Mouse (Mus musculus) midbrain, embryonic 11.5 days (tissue): ENCODE measurements at regions not wholly inside any gene's neighbourhood (a gene's known extent, or its start where the extent isn't known, plus 50 kb on each side); places are given as distances from the start of the nearest gene placed in this dataset.

ENCODE experiments used
- ATAC-seq: fragments of 200-750 bp; cut with Nextera tagmentation; 2 replicates; pipeline ENCODE4 v1.8.0; 2017; ENCODE audit warnings: moderate TSS enrichment, moderate library complexity; ENCODE audit not compliant: low FRiP score
- DNase-seq: peaks from one replicate; pipeline ENCODE4 v3.0.0; 2015; ENCODE audit warnings: low spot score; ENCODE audit errors: missing footprints
- H3K27ac ChIP-seq: fragments of 300-500 bp; sonication (generic); 2 replicates; pipeline ENCODE4 v1.5.1; 2014; ENCODE audit warnings: low read depth, low read length
- H3K27me3 ChIP-seq: fragments of 300-500 bp; sonication (generic); 2 replicates; pipeline ENCODE4 v1.6.1; 2014; ENCODE audit warnings: mild to moderate bottlenecking, low read length, moderate library complexity, mixed read lengths; ENCODE audit not compliant: control insufficient read depth, insufficient read depth
- H3K36me3 ChIP-seq: fragments of 300-500 bp; sonication (generic); 2 replicates; pipeline ENCODE4 v1.6.1; 2014; ENCODE audit warnings: mild to moderate bottlenecking, low read length, moderate library complexity, mixed read lengths; ENCODE audit not compliant: control insufficient read depth, insufficient read depth
- H3K4me1 ChIP-seq: fragments of 300-500 bp; sonication (generic); 2 replicates; pipeline ENCODE4 v1.6.1; 2014; ENCODE audit warnings: low read length; ENCODE audit not compliant: control insufficient read depth, insufficient read depth
- H3K4me2 ChIP-seq: fragments of 300-500 bp; sonication (generic); 2 replicates; pipeline ENCODE4 v1.6.1; 2014; ENCODE audit warnings: mild to moderate bottlenecking, moderate library complexity
- H3K4me3 ChIP-seq: fragments of 300-500 bp; sonication (generic); 2 replicates; pipeline ENCODE4 v1.5.1; 2014; ENCODE audit warnings: low read depth, low read length
- H3K9ac ChIP-seq: fragments of 300-500 bp; sonication (generic); 2 replicates; pipeline ENCODE4 v1.6.1; 2014; ENCODE audit warnings: low read length
- H3K9me3 ChIP-seq: fragments of 300-500 bp; sonication (generic); 2 replicates; pipeline ENCODE4 v1.6.1; 2016; ENCODE audit warnings: low read length; ENCODE audit not compliant: control insufficient read depth
- WGBS: fragments of 180-500 bp; shearing (Covaris S2); extraction: QIAGEN DNeasy Blood & Tissue Kit; methylation state at CpG from one replicate; pipeline ENCODE4 v1.1.7; 2014; 5-methylcytosine and 5-hydroxymethylcytosine counted together

DNA sequence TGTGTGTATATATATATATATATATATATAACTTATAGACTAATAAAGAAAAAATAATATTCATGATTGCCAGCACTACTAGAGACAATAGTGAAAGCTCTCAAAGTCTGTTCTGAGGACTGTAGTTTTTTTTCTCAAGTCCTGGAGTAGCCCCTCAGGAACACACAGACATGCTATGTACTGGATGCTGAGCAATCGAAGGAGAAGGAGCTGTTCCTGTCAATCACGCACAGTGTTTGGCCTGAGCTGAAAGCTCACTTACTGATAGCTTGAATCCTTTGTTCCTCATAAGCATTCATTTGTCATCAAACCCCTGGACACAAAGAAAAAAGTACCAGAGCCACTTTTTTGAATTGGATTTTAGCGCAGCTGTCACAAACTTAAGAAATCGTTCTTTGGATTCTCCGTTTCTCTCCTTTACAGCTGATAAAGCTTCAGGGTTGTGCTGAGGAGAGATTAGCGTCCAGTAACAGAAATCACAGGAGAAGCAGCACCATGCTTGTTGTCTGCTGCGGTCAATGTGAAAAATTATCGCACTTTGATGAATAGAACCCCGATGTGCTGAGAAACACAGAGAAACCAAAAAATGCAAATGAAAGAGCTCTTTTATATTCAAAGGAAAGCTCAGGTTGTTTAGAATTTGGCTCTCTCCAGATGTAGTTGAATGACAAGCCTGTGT, 702.2 kb upstream of the Tyrp1 start:
- no peak overlapping the region for H3K4me3 ChIP-seq
- H3K9me3 ChIP-seq = no peaks in the 10 kb centered on the region
- H3K36me3 ChIP-seq = no peaks in the 10 kb centered on the region
- ATAC-seq (peak; percentile 70; the same call in 1 of the 2 replicates), DNase-seq (no peak)
- 66% methylated on average over 9 of the region's 9 CpGs for WGBS
- H3K9ac ChIP-seq = no peak overlapping the region
- no peaks in the 10 kb centered on the region for H3K27me3 ChIP-seq
- H3K4me2 ChIP-seq = no peak overlapping the region
- H3K27ac ChIP-seq = no peak overlapping the region
- H3K4me1 ChIP-seq = peaks cover 2% of the 10 kb centered on the region; the same call in 1 of the 2 replicates

DNA sequence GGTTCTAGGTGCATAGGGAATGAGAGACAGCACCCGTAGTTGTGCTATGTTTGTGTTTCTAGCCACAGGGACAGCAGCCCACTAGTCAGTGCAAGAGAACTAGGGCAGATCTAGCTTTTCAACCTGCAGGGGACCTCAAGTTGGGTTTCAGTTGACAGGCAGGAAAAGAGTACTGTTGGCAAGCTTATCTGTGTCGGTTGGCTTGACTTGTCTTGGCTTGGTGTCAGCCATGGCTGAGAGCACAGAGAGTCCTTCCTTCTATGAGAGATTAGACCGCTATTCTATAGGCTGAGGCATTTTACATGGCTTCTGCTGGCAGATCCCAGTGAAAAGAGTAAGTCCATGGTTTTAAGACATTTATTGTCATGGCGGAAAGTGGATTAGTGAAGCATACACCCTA, 693.7 kb upstream of the Tyrp1 start:
- DNase-seq = no peak
- H3K36me3 ChIP-seq = no peaks in the 10 kb centered on the region
- H3K4me1 ChIP-seq = no peaks in the 10 kb centered on the region
- H3K4me3 ChIP-seq = no peak overlapping the region
- ATAC-seq = no peak
- no peaks in the 10 kb centered on the region for H3K9me3 ChIP-seq
- H3K27ac ChIP-seq = no peak overlapping the region
- H3K9ac ChIP-seq = no peak overlapping the region
- WGBS = 83% methylated on average over 4 of the region's 4 CpGs
- H3K4me2 ChIP-seq = no peak overlapping the region
- H3K27me3 ChIP-seq = no peaks in the 10 kb centered on the region

DNA sequence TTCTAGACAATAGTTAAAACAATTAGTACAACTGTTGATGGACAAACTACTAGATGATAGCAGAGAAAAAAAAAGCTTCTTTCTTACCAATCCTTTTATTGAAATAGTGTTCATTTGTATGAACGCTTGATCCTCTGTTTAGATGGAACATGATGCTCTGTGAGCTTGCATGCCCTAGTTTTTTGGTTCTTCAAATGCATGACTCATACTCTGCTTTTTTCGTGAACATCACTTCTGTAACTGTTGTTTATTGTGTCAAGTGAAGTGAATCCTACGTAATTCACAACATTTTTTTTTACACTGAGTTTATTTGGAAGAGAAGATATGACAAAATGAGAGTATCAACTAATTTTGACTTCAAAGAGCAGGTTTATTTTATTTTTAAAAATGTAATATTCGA, 674.1 kb upstream of the Tyrp1 start:
- WGBS = 80% methylated on average over 4 of the region's 4 CpGs
- no peak for DNase-seq
- no peak for ATAC-seq
- Histone ChIP-seq H3K9me3 (no peaks in the 10 kb centered on the region), H3K4me3 (no peak overlapping the region), H3K4me1 (no peaks in the 10 kb centered on the region), H3K27ac (no peak overlapping the region), H3K36me3 (no peaks in the 10 kb centered on the region), H3K4me2 (no peak overlapping the region), H3K9ac (no peak overlapping the region), H3K27me3 (no peaks in the 10 kb centered on the region)

DNA sequence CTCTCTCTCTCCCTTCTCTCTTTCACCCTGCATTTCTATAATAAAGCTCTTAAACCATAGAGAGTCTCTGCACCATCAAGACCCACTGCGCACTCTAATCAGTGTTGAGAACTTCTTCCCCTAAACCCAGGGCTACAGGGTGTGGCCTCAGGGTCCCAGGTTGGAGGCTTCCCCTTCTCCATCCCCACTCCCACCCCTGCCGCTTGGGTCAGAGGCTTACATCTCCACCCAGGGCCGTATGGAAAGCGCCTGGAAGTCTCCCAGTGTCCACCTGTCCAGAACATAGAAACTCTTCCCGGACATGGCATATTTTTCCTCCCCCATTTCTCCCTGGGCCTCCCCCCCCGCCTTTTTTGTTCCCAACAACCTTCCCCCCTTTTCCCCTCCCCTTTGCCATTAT, 660.7 kb upstream of the Tyrp1 start:
- Histone ChIP-seq H3K27me3 (no peaks in the 10 kb centered on the region), H3K4me1 (no peaks in the 10 kb centered on the region), H3K9ac (no peak overlapping the region), H3K36me3 (no peaks in the 10 kb centered on the region), H3K9me3 (no peaks in the 10 kb centered on the region), H3K4me3 (no peak overlapping the region), H3K4me2 (no peak overlapping the region), H3K27ac (no peak overlapping the region)
- WGBS = 81% methylated on average over 6 of the region's 6 CpGs
- ATAC-seq (no peak), DNase-seq (no peak)

DNA sequence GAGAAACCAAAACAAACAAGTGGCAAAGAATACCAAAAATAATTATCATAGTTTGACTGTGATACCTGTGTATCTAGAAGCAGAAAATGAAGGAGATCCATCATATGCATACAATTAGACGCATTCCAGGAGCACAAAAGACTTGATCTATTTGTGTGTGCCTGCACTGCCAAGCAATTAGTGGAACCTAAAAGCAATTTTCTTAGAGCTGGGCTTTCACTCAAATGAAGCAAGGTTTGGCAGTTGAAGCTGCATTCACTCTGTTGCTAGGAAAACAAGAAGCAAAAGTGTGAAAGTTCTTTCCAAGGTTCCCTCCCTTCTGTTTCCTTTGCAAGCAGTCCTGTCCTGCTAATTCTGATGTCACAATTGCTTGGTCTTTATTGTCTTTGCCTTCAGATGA, 631.7 kb upstream of the Tyrp1 start:
- DNase-seq (no peak), ATAC-seq (no peak)

DNA sequence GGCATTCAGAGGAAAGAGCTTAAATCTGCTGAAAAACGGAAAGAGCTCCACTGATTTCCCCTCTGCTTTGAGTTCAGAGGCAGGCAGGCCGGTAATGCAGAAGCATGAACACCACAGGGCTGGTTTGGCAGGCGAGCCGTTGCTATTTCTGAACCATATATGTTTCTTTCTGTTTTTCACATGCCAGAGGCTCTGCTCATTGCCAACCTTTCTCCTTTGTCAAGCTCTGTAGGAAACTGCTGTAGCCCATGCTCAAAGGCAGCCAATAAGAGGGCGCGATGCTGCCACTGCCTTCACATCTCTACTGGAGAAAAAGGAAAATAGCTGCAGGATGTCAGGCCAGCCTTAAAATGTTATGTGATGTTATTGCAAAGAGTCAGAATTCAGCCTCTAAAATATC, 630.0 kb upstream of the Tyrp1 start:
- no peaks in the 10 kb centered on the region for H3K9me3 ChIP-seq
- DNase-seq (no peak), ATAC-seq (no peak)
- no peak overlapping the region for H3K9ac ChIP-seq
- no peaks in the 10 kb centered on the region for H3K27me3 ChIP-seq
- H3K36me3 ChIP-seq = no peaks in the 10 kb centered on the region
- no peaks in the 10 kb centered on the region for H3K4me1 ChIP-seq
- no peak overlapping the region for H3K27ac ChIP-seq
- H3K4me2 ChIP-seq = no peak overlapping the region
- 87% methylated on average over 6 of the region's 6 CpGs for WGBS
- no peak overlapping the region for H3K4me3 ChIP-seq

More for the DNA sequence above, 631.7 kb upstream of the Tyrp1 start:
- no peak overlapping the region for H3K4me2 ChIP-seq
- no peaks in the 10 kb centered on the region for H3K9me3 ChIP-seq
- H3K4me1 ChIP-seq = no peaks in the 10 kb centered on the region
- no peaks in the 10 kb centered on the region for H3K36me3 ChIP-seq
- WGBS = 73% methylated on average over 1 of the region's 1 CpGs
- H3K4me3 ChIP-seq = no peak overlapping the region
- H3K27me3 ChIP-seq = no peaks in the 10 kb centered on the region
- H3K9ac ChIP-seq = no peak overlapping the region
- H3K27ac ChIP-seq = no peak overlapping the region

DNA sequence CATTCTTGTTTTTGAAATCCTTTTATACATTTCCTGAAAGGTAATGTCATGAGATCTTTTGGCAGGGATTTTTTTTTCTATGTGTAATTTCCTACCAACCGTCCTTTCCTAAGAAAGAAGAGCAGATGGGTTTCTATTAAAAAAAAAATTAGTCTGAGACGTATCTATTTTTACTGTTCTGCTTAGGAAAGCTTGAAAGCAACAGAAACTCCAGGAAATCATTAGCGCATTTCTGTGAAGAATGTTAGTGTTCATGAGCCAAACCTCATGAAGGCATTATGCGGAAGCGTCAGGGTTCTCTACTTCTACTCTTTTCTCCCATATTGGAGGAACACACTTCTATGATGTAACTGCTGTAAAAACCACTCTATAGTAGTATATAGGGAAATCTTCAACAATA, 629.5 kb upstream of the Tyrp1 start:
- no peak overlapping the region for H3K27ac ChIP-seq
- H3K9me3 ChIP-seq = no peaks in the 10 kb centered on the region
- no peaks in the 10 kb centered on the region for H3K27me3 ChIP-seq
- WGBS = 92% methylated on average over 5 of the region's 5 CpGs
- no peak overlapping the region for H3K4me2 ChIP-seq
- no peaks in the 10 kb centered on the region for H3K36me3 ChIP-seq
- ATAC-seq (no peak), DNase-seq (no peak)
- no peak overlapping the region for H3K4me3 ChIP-seq
- H3K4me1 ChIP-seq = no peaks in the 10 kb centered on the region
- no peak overlapping the region for H3K9ac ChIP-seq
